Mouse (Mus musculus): ENCODE data around the gene Jund.
A peak's percentile ranks its signal among the peaks of the same experiment; 100 is the strongest.

The Jund gene

GRCm38 (mm10) chr8:70674716-70675115 lies 24.0 kb upstream of the Jund start:
- DNase-seq (ENCODE audit: low spot score): peak; percentile 62

DNA sequence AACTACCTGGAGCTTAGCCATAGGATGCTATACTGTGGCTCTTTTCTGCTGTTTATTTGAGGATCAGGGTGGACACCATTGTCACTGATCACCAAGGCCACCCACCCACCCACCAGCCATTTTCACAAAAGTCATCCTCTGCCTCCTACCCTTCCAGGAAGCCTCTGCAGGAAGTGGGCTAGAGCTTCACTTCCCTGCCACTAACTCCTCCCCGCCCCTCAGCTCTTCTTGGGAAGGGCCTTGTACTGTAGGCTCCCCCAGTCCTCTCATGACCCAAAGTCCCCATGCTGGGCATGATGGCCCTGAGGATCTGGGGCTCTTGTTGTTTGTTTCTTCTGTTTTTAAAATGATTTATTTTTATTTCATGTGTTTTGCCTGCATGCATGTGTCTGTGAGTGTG lies 23.4 kb upstream of the Jund start:
- no peak for DNase-seq (ENCODE audit: low spot score)

- DNase-seq (ENCODE audit: low spot score): no peak
These were observed 21.2 kb upstream of the Jund start for GRCm38 (mm10) chr8:70677451-70678080.

GRCm38 (mm10) chr8:70678679-70679078 lies 20.1 kb upstream of the Jund start:
- DNase-seq (ENCODE audit: low spot score): no peak

DNA sequence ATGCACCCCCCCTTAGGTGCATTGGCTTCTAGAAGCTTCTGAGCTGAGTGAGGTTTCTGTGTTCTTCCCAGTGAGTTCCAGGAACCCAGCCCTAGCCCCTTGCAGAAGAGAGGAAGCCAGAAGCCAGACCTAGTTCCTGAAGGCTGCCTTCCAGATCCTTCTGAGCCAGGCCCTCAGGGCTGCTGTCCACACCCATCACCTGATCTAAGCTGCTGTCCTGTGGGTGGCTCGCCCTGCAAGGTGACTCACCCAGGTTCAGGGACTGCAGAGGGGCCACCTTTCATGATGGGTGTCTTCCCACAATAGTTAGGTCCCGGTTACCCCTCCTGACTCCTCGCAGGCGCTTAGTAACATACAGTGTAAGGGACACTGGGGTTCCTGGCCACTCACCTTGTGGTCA lies 19.3 kb upstream of the Jund start:
- no peak for DNase-seq (ENCODE audit: low spot score)

GRCm38 (mm10) chr8:70680039-70680438 lies 18.7 kb upstream of the Jund start:
- DNase-seq (ENCODE audit: low spot score): no peak

DNA sequence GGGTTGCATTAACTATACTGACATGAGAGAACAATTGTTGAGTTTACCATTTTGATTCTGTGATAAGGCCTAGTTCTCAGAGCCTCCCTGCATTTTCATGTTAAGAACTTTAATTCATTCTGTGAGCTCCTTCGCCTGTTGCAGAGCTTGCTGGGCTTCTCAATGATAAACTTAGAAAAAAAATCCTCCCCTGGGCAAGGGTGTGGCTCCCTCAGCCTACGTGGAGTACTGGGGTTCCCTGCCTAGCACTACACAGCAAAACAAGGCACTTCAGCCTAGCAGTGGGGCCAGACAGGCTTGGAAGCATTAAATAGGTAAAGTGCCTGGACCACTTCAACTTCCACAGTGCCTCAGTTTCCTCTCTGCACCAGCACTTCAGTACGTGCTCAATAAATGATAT lies 17.3 kb upstream of the Jund start:
- DNase-seq (ENCODE audit: low spot score): no peak

DNA sequence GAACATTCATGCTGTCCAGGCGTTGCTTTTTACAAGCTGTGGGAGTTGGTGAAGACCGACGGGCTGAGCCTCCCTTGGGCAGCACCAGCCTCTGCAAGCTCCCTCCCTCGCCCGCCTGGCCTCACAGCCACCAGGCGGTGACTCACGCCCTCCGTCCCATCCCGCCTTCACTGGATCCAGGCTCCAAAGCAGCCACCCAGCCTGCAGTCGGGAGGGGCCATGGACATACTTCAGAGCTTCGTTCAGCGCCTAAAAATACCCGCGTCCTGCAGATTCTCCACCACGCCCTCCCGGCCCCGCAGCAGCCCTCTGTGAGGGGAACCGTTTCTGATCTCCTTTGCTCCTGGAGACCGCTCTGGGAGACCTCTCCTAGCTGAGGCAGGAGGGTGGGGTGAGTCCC lies 16.6 kb upstream of the Jund start:
- peak; percentile 93 for DNase-seq (ENCODE audit: low spot score)

- DNase-seq (ENCODE audit: low spot score): no peak
These were observed 16.1 kb upstream of the Jund start for GRCm38 (mm10) chr8:70682692-70683091.

DNA sequence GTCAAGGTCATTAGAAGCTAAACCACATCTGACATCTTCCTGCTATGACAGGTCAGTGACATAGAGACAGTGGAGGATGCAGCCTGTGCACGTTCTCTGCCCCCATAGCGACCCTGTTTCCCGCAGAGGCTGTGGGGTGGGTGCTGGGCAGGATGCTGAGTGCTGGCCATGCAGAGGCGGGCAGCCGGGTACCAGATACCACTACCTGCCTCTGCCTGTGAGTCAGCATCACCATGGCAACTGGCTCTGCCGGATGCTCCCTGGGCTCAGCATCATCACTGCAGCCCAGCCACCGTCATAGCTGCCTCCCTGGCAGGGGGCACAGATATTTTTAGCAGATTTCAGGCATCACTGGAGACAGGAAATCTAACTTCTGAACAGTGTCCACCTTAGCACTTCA lies 14.5 kb upstream of the Jund start:
- peak; percentile 74 for DNase-seq (ENCODE audit: low spot score)

DNA sequence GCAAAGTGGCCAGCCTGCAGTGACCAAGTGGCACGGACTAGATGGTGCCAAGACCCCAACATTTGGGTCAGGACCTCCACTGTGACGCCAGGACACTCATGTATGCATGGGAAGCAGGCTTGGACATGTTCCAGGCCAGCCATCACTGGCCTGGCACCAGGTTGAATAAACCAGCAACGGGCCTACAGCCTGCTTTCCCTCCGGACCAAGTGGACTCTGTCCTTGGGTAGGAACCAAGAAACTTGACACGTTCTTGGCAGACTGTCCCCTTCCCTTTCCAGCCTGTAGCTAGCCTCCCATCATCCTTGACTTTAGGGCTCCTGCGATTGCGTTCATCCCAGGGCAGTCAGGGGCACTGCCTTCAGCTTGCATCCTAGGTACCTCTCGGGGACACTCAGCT lies 11.2 kb upstream of the Jund start:
- DNase-seq (ENCODE audit: low spot score): peak; percentile 86

DNA sequence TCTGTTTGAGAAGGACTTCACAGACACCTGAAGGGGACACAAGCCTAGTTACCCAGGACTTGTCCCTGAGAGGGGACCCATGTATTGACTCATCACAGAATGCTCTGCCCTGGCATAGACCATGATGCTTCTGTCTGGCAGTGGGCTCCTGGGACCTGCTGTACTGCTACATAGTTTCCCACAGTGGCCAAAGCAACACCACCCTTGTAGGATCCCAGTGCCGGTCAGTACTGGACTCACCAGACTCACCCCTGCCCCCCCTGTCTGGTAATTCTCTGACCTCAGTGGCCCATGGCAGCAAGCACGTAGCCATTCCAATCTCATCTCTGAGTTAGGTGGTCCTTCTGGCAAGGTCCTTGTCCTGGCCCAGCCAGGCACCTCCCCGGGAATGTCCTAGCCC lies 10.6 kb upstream of the Jund start:
- DNase-seq (ENCODE audit: low spot score): no peak

DNA sequence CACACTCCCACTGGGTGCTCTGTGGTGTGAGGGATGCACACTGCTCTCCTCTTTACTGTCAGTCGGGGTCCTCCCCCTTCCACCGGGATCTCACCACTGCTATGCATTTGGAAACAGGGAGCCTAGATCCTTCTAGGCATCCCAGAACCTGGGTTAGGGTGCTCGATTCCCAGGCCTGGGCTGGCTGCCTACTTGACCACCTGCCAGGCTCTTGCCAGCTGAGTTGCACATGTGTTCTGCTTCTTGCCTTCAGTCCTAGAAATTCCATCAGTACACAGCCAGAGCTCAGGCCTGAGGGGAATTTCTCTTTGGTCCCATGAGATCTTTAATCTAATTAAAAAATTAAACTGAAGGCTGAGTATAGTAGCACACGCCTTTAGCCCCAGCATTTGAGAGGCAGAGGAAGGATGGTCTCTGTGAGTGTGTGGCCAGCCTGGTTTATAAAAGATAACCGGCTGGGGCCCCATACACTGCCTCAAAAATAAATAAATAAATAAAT lies 8.8 kb upstream of the Jund start:
- peak; percentile 91 for DNase-seq (ENCODE audit: low spot score)

DNA sequence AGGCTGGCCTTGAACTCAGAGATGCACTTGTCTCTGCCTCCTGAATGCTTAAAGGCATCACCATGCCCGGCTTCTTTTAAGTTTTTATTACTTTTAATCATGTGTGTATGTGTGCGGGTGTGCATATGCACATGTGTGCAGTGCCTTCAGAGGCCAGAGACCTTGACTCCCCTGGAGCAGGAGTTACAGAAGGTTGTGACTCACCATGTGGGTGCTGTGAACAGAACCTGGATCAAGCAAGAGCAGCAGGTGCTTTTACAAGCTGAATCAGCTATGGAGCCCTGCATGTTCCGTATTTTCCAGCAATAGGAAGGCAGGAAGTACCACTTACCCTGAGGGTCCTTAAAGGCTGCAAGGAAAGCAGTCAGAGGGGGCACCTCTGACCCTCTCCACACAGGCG lies 7.5 kb upstream of the Jund start:
- DNase-seq (ENCODE audit: low spot score): no peak

GRCm38 (mm10) chr8:70691727-70692231 lies 7.0 kb upstream of the Jund start:
- no peak for DNase-seq (ENCODE audit: low spot score)

DNA sequence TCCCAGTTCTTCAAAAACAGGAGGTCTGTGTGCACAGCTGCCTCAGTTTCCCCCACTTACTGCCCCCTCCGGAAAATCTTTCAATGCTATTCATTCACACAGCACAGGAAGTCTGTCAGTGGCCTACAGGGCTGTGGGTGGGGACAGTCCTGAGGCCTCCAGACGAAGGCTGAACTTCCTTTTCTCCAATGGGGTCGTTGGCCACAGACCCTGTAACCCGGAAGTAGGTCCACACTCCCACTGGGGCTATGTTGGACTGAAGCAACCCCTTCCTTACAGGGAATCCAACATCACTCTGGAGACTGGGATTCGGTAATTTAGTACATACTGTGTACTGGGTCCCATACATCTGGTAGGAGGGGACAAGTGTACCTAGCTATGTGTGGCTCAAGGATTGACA lies 5.1 kb upstream of the Jund start:
- DNase-seq (ENCODE audit: low spot score): no peak

DNA sequence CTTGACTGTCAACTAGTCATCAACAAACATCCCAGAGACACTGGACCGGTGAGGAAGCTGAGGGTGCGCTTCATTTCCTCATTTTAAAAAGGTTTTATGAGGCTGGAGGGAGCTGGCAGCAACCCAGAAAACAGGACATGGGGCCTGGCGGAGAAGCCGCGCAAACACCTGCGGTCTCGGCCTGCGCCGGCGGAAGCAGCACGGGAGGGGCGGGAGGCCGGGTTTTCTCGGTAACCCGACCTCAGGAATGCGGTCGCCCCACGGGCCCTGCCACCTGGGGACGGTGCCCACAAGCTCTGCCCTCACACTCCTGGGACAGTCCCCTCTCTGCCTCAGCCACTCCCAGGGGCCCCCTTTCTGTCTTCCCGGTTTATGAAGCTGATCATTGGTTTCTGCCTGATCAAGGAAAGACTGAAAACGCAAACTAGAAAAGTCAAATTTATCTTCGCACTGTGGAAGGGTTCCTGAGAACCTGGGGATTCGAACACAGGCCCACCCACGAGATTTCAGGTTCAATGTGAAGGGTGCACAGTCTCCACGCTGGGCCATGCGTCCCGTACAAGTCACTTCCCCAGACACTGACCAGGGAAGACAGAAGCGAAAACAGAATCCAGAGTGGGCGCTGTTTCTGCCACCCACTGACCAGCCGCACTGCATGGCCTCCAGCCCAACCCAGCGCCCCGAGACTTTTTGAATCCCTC lies 3.3 kb upstream of the Jund start:
- no peak for DNase-seq (ENCODE audit: low spot score)

DNA sequence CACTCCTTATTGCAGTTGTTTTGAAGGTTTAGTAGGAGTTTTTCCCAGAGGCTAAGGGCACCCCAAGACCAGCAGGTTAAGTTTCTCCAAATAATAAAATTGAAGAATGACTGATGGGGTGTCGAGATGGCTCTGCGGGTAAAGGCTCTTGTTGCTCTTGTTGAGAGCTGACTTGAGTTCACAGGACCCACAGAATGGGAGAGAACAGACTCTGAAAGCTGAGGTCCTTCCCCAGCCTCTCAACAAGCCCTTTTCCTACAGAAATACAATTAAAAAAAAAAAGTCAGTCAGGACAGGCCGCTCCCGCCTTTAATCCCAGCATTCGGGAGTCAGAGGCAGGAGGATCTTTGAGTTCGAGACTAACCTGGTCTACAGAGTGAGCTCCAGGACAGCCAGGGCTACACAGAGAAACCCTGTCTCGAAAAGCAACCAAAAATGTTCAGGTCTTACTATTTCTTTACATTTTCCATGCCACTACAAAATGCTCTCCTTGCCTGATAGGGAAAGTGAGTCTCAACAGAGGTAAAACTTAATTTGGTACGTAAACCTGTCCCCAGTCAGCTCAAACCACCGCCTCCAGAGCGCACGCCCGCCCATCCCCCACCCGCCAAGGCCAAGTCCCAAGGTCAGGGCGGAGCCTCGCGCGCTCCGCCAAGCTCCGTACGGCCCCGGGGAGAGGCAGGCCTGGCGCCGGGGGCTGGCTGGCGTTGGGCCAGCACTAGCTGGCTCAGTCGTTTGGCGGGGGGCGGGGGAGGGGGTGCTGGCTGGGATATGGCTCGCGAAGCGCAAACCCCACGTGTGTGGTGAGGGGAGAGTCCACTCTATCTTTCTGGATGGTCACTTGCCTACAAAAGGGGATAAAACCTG lies 2.5 kb upstream of the Jund start:
- peak; percentile 87 for DNase-seq (ENCODE audit: low spot score)

- DNase-seq (ENCODE audit: low spot score): no peak
These were observed 1.8 kb upstream of the Jund start for GRCm38 (mm10) chr8:70696946-70697345.

DNA sequence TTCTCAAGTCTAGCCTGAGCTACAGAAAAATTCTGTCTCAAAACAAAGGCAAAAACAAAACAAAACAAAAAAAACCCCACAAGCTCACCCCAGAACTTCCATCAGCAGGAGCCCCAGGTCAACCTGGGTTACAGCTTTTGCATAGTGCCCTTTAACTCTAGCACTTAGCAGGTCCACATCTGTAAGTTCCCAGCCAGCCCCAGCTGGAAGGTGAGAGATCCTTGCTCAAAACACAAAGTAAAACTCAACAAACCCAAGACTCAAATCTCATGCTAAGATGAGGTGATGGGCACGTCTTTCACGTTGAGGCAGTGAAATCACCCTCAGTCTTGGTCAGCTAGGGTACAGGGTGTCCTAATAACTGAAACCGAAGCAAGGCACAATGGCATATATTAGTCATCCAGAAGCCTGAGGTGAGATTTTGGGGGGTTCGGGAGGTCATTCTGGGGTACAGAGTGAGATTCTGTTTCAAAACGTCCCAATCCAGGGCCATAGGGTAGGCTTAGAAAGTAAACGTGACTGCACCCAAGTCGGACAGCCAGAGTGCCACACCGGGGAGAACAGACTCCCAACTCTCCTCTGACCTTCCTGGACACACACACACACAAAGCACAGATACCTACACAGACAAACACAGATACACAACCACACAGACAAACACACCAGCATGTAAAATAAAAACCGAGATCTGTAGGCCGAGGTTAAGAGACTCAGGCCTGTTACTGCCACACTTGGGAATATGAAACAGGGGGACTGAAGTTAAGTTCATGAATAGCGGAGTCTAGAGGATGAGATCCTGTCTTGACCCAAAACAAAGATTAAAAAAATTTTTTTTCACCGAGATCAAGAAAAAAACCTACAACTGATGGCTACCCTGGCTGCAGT lies 1.1 kb upstream of the Jund start:
- DNase-seq (ENCODE audit: low spot score): no peak

DNA sequence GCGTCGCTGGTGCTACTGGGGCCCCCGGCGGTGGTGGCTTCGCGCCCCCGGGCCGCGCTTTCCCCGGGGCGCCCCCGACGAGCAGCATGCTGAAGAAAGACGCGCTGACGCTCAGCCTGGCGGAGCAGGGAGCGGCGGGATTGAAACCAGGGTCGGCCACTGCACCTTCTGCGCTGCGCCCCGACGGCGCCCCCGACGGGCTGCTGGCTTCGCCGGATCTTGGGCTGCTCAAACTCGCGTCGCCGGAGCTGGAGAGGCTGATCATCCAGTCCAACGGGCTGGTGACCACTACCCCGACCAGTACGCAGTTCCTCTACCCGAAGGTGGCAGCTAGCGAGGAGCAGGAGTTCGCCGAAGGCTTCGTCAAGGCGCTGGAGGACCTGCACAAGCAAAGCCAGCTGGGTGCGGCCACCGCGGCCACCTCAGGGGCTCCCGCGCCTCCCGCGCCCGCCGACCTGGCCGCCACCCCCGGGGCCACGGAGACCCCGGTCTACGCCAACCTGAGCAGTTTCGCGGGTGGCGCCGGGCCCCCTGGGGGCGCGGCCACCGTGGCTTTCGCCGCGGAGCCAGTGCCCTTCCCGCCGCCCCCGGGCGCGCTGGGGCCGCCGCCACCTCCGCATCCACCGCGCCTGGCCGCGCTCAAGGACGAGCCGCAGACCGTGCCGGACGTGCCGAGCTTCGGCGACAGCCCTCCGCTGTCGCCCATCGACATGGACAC lies 526 bp downstream of the Jund start:
- DNase-seq (ENCODE audit: low spot score): no peak
